Mouse (Mus musculus): Measurements from ENCODE around the gene Plch2.

DNA sequence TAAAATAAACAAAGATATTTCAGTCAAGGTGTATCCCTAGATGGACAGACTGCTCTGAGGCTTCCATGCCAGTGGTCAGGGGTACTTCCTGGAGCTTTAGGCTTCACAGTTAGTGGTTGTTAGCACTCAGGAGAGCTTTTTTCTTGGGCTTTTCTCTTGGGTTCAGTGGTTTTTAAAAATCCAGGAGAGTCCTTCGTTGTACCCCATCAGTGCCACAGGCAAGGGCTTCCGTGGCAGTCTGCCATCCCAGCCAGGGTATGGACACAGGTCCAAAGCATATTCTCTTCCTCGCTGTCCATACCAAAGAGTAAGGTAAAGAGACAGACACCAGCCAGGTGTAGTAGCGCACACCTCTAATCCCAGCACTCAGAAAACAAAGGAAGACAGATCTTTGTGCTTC, 33.6 kb upstream of the Plch2 start:
- TF ChIP-seq POLR2A (IDR thresholded peaks at IDR 0.05; ENCODE audit: borderline replicate concordance, extremely low read depth, low read depth, low read length) (no peak), CTCF (IDR thresholded peaks at IDR 0.05; ENCODE audit: insufficient read depth, low read length) (no peak)

Data from lung, adult 2 months (tissue).